Mouse (Mus musculus) urinary bladder, postnatal 14 days (tissue): Measurements from ENCODE around the gene Rfxank.

Experiments
- DNase-seq: peaks from one replicate; pipeline ENCODE4 v3.0.0; 2021; ENCODE audit warnings: low spot score

Gene Rfxank

DNA sequence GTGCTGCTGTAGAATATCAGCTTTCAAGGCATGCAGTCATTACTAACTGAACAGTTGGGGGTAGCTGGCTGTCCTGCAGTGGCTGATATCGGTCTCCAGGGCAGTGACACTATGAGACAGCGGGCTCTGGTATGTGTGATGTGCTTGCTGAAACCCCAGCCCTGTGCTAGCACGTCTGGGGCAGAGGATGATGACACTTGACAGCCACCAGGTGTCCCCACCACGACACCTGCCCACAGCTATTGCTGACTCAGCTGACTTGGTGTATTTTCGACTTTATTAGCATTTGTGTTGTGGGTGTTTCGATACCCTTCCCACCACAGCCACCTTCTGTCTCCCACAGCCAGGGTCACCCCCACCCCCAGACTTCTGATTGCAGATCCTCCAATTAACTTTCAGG lies 34.4 kb downstream of the Rfxank start:
- DNase-seq = peak; percentile 16

DNA sequence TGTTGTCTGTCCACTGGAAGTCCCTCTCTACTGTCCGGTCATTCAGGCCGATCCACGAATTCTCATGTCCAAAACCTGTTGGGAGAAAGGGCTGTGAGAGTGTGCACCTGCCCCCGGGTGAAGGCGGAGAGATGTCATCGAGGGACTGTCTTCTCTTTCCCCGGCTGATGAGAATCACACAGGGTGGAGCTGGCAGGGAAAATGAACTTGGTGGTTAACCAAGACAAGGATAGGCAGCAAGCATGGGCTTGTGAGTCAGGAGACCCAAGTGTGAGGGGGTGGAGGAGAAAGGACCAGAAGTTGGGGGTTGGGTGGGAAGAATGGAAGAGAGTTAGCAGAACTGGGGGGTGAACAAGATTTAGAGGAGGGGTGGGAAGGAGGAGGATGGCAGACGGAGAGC lies 38.7 kb downstream of the Rfxank start:
- no peak for DNase-seq

DNA sequence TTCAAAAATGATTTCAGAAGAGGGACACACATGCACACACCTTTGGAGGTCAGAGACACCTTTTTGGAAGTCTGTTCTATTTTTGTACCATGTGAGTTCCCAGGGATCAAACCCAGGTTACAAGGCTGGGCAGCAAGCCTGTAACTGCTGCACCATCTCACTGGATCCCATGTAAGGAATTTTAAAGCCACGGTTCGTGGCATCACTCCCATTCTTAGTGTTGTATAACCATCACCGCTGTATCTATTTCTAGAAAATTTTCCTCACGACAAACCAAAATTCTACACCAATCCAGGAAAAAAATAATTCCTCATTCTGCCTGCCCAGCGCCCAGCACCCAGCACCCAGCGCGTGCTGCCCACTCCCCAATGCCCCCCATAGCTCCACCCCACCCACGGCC lies 39.7 kb downstream of the Rfxank start:
- DNase-seq = no peak

DNA sequence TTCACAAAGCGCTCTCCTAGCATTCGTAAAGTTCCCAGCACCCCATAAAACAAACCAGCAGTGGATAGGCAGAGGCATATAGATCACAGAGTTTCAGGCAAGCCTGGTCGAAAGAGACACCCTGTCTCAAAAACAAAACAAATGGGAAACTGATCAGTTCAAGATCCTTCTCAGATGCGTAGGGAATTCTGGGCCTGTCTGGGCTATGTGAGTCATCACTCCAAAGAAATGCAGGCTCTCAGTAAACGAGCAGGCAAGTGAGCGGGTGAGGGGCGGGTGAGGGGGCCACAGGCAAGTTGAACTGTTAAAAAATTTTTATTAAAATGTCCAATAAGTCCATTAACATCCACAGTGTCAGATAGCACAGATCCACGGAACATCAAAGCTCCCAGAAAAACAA lies 46.2 kb downstream of the Rfxank start:
- no peak for DNase-seq

- no peak for DNase-seq
These were observed 49.5 kb downstream of the Rfxank start for GRCm38 (mm10) chr8:70089296-70089960.

GRCm38 (mm10) chr8:70087836-70088650 lies 50.9 kb downstream of the Rfxank start:
- peak; percentile 29 for DNase-seq

- DNase-seq = no peak
These were observed 51.7 kb downstream of the Rfxank start for GRCm38 (mm10) chr8:70087237-70087636.

DNA sequence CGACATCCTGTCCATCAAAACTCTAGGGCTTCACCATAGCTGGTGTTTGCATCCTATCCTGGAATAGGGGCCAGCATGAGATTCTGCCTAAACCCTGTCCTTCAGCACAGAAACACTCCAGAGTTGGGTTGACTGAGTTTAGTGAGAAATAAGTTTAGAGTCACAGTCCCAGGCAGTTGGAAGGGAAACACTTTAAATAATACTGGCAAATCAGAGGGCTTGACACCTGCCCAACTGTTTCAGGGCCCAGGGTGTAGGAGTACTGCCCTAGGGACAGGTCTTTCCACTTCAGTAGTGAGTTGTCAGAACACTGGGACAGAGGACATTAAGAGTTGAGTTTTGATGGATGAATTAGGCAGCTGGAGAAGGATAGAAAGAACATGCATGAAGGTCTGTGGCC lies 52.8 kb downstream of the Rfxank start:
- no peak for DNase-seq

- DNase-seq = no peak
These were observed 54.5 kb downstream of the Rfxank start for GRCm38 (mm10) chr8:70084191-70085065.

GRCm38 (mm10) chr8:70083285-70083684 lies 55.7 kb downstream of the Rfxank start, which contains the start of gene Hapln4:
Gene Hapln4, plus strand, starts transcription at chr8:70083457.
- DNase-seq = peak; percentile 39

GRCm38 (mm10) chr8:70081976-70082375 lies 57.0 kb downstream of the Rfxank start:
- no peak for DNase-seq
